Mouse (Mus musculus) cerebellum, adult 9-10 months (tissue): ENCODE results near the gene Ccdc62.

Experiments
- DNase-seq: peaks from one replicate; pipeline ENCODE4 v3.0.0; 2022

Gene Ccdc62

DNA sequence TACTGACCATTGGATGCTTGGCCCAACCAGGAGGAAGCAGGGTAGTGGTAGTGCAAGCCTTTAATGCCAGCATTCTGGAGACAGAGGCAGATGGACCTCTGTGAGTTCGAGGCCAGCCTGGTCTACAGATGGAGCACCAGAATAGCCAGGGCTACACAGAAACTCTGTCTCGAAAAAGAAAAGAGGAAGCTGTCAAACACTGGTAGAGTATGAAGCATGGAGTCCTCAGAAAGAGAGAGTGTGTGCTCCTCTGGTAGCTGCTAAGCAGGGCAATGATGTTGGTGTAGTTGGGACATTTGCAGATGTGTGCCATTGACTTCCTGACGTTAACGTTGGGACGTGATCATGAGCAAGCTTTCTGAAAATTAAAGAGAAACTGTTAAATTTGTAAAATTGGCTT lies 8.0 kb downstream of the Ccdc62 start:
- DNase-seq, result no peak

DNA sequence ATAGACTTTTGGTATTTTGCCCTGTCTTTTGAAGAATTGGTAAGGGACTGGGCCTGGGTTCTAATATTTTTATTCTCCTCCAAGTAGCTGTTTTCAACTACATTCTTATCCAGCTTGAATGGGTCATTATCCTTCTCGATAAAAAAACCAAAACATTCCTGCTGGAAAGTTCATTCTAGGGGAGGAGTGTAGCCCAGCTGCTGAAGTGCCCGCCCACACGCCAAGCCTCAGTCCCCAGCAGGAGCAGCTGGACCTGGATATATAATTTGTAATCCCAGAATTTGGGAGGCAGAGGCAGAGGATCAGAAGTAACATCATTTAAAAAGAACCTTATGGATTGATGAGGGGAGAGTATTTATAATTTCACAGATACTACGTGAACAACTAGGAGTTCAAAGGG lies 16.1 kb downstream of the Ccdc62 start:
- no peak for DNase-seq

DNA sequence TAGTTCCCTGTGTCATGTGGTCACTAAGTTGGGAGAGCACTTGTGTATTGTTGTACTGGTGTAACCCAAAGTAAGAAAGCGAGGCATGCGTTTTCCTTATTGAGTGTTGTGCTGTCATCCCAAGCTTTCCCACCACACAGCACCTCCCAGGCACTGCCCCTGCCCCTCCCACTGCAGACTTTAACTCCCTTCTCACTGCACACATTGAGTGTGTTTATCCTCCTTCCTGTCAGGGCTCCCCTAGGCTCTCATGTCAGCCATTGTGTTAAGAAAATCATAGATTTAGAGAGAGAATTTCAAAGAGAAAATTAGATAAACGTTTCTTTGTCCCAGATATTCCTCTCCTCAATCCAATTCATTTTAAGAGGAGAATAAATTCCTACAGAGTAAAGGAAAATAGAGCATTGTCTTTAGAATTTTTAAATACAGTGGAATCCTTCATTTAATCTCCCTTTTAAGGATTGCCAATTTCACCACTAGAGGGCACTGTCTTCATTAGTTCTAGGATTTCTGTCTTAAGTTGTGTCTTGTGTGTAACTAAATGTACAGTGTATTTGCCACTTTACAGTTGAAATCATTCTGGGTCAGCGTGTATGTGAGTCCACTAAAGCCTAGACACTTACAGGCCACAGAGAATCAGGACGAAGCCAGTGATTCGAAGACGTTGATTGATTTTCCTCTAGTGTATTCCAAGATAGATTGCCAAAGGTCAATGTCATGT lies 16.7 kb downstream of the Ccdc62 start:
- peak; percentile 72 for DNase-seq

DNA sequence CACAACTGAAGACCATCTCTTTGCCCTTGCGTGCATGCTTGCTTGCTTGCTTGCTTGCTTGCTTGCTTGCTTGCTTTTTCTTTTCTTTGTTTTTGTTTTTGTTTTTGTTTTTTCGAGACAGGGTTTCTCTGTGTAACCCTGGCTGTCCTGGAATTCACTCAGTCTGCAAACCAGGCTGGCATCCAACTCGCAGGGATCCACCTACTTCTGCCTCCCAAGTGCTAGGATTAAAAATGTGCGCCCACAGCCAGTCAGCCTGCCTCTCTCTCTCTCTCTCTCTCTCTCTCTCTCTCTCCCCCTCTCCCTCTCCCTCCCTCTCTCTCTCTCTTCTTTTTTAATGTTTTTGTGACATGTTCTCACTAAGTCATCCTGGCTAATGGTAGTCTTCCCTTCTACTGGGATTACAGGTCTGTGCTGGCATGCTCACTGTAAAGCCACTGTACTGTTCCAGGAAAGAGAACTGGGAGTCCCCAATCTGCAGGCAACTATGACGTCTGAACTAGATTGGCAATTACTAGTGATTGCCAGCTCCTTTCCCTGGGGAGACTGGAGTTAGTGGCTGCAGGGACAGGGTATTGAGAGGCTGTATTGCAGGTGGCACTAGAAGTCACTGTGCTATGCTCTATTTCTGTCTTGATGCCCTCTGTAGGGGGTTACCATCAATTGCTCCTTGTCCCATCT lies 22.0 kb downstream of the Ccdc62 start:
- DNase-seq, result no peak

DNA sequence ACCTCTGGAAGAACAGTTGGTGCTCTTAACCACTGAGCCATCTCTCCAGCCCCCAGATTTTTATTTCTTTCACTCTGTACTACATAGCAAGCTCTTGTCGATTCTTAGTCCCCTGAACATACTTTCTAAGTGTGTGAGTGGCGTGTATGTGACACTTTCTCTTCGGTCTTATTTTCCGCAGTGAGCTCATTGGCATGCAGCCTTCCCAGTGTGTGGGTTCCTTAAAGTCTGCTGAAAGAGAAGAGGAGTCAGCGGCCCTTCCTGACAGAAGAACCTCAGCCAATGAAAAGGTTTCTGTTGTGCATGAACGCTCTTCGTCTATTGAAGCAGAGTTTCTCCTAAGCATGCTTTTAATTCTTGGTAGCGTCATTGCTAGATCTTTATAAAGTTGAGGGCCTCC lies 26.7 kb downstream of the Ccdc62 start:
- DNase-seq, result no peak

DNA sequence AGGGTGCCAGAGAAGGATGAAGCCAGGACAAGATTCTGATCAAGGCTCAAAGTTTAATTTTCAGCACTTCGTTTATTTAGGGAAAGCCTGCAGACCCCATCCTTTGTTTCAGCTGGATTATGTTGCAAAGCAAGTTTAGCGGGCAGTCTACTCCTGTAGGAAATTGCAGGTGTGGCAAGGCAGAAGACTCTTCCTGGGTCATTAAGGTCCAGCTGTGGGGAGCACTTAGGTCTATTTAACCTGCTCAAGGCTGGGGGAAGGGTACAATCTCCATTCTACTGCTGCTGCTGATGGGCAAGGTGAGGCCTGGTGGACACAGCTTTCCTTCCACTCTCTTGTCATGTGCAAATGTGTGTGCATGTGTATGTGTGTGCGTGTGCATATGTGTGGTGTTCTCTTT lies 28.5 kb downstream of the Ccdc62 start:
- no peak for DNase-seq

DNA sequence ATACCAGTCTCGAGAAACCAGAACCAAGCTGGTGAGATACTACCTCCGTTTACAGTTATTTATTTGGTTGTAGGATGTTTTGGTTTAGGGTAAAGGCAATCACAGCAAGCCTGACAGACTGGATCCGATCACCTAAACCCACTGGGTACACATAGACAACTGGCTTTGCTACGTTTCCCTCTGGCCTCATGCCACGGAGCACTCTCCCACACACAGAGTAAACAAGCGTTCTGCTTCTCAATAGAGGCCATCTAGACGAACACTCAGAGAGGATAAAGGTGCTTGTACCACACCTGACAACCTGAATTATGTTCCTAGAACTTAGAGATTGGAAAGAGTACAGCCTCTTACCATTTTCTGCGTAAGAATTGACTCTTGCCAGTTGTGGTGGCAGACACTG lies 29.6 kb downstream of the Ccdc62 start:
- DNase-seq, result no peak

DNA sequence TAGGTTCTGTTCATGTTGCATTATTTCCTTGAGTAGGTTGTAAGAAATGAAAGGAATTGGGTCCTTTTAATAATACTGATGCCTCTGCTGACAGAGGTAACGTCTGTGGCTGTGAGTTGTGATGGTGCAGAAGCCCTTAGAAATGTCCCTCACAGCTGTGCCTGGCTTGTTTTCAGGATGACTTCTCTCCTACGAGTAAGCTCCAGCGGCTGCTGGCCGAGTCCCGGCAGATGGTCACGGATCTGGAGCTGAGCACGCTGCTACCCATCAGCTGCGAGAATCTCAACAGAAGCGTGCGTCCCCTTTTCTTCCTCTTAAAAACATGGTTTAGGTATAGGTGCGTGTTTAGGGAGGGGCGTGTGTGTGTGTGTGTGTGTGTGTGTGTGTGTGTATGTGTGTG lies 30.6 kb downstream of the Ccdc62 start:
- no peak for DNase-seq

DNA sequence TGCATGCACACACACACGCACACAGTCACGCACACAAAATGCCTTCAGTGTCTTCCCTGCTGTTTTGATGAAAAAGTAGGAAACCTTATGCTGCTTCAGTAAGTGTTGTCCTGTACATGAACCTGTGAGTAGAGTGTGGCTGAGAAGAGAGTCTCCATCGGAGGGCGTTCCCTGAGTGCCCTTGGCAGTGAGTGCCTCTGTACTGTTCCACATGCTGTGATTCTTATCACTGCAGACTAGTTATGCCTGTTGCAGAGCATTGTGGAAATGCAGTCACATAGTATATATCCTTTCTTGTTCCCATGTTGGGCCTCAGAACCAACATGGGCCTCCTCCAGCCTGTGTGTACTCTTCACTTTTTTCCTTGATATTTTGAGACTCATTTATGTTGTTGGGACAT lies 33.7 kb downstream of the Ccdc62 start:
- no peak for DNase-seq

DNA sequence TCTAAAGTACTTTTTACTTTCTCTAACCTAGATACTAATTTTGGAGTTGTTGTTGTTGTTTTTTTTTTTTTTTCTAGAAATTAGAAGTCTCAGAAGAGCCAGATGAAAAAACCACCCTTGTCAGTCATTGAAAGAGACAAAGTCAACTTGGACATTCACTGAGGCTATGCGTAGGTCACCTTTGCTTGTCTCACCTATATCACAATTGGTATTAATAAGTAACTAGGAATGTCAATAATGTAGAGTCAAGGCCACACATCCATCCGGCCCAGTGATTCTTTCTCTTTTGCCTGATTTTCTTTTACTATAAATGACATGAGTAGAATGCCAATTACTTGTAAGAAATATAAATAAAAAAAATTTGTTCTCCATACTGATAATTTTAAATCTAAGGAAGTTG lies 36.3 kb downstream of the Ccdc62 start:
- no peak for DNase-seq

DNA sequence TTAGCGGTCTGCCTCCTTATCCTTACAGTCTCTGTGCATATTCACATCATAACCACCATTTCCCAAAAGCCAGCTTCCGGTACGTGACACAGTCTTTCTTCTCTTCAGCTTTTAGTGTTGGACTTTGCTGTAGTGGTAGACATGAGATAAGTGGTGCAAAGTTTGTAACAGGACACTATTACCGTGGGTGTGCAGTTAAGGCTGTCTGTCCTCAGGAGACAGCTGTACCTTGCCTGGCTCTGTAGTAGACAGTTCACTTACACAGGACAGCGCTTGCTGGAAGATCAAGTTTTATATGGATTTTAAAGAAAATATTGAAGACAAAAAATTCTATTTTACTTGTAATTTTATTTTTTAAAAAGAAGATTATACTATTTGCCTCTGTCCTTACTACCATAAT lies 38.0 kb downstream of the Ccdc62 start:
- no peak for DNase-seq

DNA sequence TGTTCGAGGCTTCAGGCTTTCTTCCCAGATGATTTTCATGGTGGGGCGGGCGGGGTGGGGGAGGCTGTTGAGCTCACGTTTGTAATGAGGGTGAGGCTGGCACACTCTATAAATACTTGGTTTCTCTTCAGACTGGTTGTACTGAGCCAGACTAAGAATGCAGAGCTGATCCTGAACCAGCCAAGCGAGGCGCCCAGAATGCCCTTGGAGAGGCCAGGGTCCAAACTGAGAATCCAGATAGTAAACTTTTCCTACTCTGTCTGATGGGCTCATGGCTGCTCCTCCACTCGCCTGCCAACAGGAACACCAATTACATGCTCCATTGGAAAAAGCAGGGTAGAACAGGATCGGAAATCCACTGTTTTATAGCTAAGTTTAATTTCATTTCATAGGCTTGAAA lies 38.7 kb downstream of the Ccdc62 start:
- no peak for DNase-seq

DNA sequence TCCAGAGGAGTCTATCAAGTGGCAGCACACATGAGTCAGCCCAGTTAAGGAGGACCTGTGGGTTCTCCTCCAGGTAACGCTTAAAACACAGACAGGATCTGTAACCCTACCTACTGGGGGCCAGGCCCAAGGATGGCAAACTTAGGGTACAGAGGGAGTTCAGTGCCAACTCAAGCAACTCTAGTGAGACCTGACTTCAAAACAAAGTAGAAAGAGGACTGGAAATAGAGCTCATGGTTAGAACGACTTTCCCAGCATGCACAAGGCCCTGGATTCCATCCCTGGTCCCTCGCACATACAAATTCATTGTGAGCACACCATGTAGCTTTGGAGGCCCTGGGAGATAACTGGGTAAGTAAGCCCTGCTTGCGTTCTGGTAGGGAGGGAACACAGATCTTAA lies 40.1 kb downstream of the Ccdc62 start:
- no peak for DNase-seq

DNA sequence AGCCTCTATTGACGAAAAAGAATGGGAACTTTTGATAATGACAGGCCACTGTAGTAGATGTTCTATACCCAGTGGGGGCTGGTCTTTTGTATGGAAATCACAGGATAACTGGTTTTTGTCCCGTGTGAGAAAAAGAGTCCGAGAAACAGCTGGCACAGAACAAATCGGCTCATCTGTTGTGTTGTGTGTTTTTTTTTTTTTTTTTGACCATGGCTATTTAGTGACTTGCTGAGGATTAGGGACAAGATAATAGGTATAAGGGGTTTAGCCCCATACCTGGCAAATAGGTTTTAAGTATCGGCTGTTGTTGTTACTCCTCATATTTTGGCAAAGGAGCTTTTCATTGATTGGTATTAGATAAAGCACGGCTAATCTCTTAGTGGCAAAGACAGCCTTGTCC lies 42.0 kb downstream of the Ccdc62 start:
- no peak for DNase-seq

DNA sequence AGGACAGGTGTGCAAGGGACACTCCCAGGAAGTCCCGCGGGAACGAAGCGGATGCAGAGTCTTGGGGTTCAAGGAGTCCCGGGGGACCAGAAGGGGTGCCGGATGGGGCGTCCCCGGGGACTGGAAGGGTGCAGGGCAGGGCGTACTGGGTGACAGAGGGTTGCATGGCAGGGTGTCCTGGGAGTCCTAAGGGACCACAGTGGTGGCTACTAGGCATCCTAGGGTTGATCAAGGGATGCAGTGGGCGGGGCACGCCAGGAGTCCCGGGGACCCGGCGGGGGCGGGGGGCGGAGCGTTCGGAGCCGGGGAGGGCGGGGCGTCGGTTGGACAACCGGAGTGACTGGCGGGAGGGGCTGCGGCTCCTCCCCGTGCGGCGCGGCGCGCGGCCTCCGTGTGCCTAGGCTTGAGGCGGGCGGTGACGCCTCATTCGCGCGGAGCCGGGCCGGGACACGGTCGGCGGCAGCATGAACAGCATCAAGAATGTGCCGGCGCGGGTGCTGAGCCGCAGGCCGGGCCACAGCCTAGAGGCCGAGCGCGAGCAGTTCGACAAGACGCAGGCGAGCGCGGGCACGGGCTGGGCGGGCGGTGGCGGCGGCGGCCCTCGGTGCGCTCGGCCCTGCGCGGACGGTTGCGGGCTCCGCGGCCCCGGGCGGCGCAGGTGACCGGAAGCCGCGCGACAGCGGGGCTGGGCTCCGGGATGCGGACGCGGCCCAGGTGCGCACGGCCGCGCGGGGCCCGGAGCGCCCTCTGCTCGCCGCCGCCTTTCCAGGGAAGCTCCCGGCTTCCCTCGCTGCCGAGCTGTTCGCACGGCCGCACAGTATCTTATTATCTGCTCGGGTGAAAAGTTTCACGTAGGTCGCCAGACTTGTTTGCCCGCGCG lies 43.1 kb downstream of the Ccdc62 start, which contains the start of gene Hip1r:
Gene Hip1r, plus strand, starts transcription at position 330 of the 880 bp plus-strand sequence.
- peak; percentile 73 for DNase-seq

DNA sequence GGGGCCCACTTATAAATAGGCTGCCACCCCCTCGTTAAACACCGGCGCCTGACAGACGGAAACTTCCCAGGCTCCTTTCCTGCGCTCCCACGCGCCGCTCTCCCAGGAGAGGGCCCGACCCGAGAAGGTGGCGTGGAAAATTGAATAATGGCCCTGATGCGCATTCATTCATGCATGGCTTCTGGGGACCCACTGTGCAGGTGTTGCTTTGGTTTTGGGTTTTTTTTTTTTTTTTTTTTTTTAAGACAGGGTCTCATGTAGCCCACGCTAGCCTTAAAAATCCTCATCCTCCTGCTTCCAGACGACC lies 43.7 kb downstream of the Ccdc62 start:
- DNase-seq, result no peak

DNA sequence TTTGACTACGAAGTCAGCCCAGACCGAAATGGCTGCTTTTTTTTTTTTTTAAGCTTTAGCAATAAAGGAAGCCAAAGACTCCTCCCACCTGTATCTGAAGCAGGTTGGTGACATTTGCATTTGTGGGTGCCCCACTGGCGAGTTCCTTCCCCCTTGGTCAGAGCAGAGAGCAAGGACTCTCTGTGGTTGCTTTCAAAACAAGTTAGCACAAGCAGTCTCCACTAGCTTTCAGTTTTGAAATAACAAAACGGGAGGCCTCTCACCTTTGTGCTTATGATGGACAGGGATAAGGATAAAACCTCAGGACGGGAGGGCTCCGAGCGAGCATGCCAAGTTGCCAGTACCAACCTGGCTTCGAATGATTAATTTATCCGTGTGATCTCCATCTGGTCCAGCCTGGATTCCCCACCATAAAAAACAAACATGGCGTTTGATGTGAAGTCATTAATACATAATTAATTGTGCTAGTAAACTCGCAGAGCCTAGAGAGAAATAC lies 44.2 kb downstream of the Ccdc62 start:
- no peak for DNase-seq

DNA sequence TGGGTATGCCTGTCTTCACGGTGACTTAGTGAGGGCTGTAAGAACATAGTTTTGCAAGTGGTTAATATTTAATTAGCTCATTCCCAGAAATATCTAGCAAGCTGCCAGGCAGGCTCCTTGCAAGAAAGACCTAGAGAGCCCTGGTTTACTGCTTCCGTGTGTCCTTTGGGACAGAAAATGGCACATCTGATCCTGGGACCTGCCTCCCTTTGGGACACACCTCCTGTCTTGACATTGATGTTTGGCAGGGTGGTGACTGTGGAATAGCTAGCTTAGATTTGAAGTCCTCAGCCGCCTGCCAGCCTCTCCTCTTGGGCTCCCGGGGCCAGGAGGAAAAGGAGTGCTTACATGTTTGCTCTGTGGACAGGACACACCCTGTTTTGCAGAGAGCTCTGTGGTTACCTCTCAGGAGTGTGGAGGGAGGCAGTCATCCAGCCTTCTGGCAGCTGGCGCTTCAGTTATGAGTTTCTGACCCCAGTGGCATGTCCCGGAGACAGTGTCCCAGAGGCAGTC lies 45.2 kb downstream of the Ccdc62 start:
- no peak for DNase-seq

DNA sequence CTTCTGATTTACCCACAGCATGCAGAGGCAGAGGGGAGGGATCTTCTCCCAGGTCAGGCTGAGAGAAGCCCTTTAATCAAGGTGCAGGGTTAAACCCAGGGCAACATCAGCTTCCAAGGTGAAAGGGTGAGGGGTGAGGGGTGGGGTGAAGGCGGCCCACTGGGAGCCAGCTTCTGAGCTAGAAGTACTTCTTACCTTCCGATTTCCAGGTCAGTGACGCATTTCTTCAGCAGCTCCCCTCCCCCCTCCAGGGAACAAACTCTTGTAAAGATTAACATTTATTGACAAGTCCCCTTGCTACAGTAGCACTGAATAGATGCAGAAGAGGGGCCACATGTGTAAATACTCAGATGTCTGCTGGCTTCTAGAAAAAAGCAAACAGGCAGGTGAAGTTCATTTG lies 46.8 kb downstream of the Ccdc62 start:
- DNase-seq, result no peak

DNA sequence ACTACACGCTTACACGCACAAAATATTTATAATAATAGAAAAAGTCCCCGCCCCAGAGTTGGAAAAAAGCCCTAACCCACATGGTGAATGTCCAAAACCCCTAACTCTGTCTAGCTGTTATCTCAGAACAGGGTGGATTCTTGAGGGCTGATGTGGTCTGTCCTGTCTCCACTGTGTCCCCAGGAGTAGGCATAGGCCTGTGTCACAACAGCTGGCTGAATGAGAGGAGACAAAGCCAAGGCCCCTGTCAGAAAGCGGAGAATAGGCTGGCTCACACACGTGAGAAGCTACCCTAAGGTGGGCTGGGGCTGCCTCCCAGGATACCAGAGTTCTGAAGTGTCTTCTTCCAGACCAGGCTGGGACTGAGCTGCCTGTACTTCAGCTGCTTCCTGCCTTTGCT lies 47.7 kb downstream of the Ccdc62 start:
- DNase-seq, result no peak

DNA sequence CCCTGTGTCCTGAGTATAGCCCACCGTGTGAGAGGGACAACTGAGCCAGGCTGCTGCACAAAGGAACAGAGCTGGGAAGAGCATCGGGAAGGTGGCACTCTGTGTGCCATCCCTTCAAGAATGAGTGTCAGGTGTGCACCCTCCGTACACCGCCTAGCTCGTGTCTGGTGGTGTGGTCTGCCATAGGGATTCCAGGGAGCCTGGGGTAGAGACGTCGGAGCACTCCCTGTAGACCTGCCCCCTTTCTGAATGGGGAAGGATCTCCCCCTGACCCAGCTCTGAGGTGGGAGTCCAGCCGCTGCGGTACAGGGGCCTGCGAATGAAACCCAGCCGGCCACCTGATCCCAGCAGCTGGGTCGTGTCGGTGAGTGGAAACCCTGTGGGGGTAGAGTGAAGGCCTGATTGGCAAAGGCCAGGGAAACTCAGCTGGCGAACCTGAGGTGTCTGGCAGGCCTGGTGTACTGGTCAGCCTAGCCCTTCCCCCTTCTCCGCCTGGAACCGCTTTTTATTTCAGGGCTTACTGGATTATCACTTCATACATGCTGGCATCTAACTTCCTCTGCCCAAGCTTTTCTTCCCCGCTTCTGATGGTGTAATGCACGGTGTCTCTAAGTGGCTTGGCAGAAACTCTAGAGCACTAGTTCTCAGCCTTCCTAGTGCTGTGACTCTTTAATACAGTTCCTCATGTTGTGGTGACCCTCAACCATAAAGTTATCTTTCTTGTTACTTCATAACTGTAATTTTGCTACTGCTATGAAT lies 48.9 kb downstream of the Ccdc62 start:
- peak; percentile 23 for DNase-seq

DNA sequence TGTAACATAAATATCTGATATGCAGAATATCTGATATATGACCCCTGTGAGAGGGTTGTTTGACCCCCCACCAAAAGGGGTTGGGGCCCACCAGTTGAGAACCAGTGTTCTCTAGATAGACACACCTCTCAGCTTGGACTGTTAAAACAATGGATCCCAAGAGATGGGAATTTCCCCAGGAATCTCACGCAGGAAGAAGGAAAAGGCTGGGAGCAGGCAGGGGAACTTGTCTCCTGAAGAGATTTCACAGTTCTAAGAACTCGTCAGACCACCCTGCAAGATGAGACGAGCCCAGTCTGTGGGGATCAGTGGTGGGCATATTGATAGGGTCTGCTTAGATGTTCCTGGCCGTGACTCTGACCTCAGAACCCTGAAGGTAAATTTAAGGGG lies 49.5 kb downstream of the Ccdc62 start:
- DNase-seq, result peak; percentile 16
